Mouse (Mus musculus) small intestine, adult 2 months (tissue): Measurements from ENCODE around the gene Csnk2b.

Source experiments
- CTCF ChIP-seq: fragments of 200-500 bp; IDR thresholded peaks from 2 replicates; pipeline ENCODE4 v1.5.1; 2012; ENCODE audit warnings: low read depth, mild to moderate bottlenecking, control low read depth, inconsistent platforms, low read length, moderate library complexity, mixed read lengths; ENCODE audit not compliant: insufficient replicate concordance, insufficient read length; ENCODE audit errors: extremely low read depth
- POLR2A ChIP-seq: fragments of 200-500 bp; IDR thresholded peaks from 2 replicates; pipeline ENCODE4 v1.6.1; 2012; ENCODE audit warnings: low read depth, mild to moderate bottlenecking, control low read depth, inconsistent platforms, low read length, moderate library complexity

GRCm38 (mm10) chr17:35104079-35104478, 17.8 kb downstream of the Csnk2b start:
- TF ChIP-seq CTCF (no peak), POLR2A (no peak)
